ENCODE assay signal across 19 mouse cellular contexts in genomic region chr14:89556245-89556644, GRCm38 (mm10).
A peak's percentile ranks its signal among the peaks of the same experiment; 100 is the strongest.
DNase-seq lines count a peak whose midpoint lies in the region; ATAC-seq lines count a peak whose summit lies in the region.
"Had no signal": no experiment of that assay in that cellular context is flagged by ENCODE, and none has a peak within 500 bp of the region (broad histone marks: within the 10 kb centered on the region; RNA-seq: fewer than 3 reads in every experiment).

No protein-coding gene starts in this region.

- no peaks in the 10 kb centered on the region for H3K4me1 ChIP-seq in forebrain, embryonic 11.5 days (replicated peaks; ENCODE audit: control insufficient read depth, insufficient read depth, low read length)
- peaks cover 16% of the 10 kb centered on the region for H3K4me1 ChIP-seq in forebrain, embryonic 10.5 days
- peaks cover 7% of the 10 kb centered on the region for H3K4me1 ChIP-seq in hindbrain, embryonic 10.5 days (replicated peaks)
- H3K4me1 ChIP-seq in hindbrain, embryonic 16.5 days (ENCODE audit: control insufficient read depth, insufficient read depth, low read depth, low read length): no peaks in the 10 kb centered on the region
- H3K4me1 ChIP-seq: embryonic facial prominence, embryonic 12.5 days; embryonic facial prominence, embryonic 15.5 days; forebrain, embryonic 13.5 days had no signal

- 39% methylated on average over 2 of the region's 2 CpGs for WGBS in forebrain, embryonic 11.5 days
- 48% methylated on average over 2 of the region's 2 CpGs for WGBS in forebrain, embryonic 10.5 days
- WGBS in hindbrain, embryonic 10.5 days: 45% methylated on average over 2 of the region's 2 CpGs
- 46% methylated on average over 2 of the region's 2 CpGs for WGBS in hindbrain, embryonic 16.5 days

- ATAC-seq in forebrain, embryonic 11.5 days (replicated peaks; ENCODE audit: low FRiP score): peak; percentile 63
- no peak for ATAC-seq in hindbrain, embryonic 16.5 days
- ATAC-seq: forebrain, embryonic 13.5 days; forebrain, embryonic 16.5 days had no signal

- no peak overlapping the region for H3K9ac ChIP-seq in forebrain, embryonic 11.5 days (ENCODE audit: low read length)
- no peak overlapping the region for H3K9ac ChIP-seq in hindbrain, embryonic 16.5 days (ENCODE audit: low read depth, low read length)
- H3K9ac ChIP-seq: embryonic facial prominence, embryonic 12.5 days; embryonic facial prominence, embryonic 15.5 days; forebrain, embryonic 13.5 days had no signal

- no peak overlapping the region for H3K27ac ChIP-seq in forebrain, embryonic 11.5 days (ENCODE audit: low read depth, low read length)
- no peak overlapping the region for H3K27ac ChIP-seq in forebrain, embryonic 10.5 days
- H3K27ac ChIP-seq in hindbrain, embryonic 10.5 days: 0 out of 2 replicates have a peak overlapping the region, but pooled peaks have one; percentile 40
- no peak overlapping the region for H3K27ac ChIP-seq in hindbrain, embryonic 16.5 days (ENCODE audit: low read depth, low read length)
- H3K27ac ChIP-seq: embryonic facial prominence, embryonic 12.5 days; embryonic facial prominence, embryonic 15.5 days; forebrain, embryonic 13.5 days had no signal

- H3K27me3 ChIP-seq in forebrain, embryonic 11.5 days (ENCODE audit: control insufficient read depth, insufficient read depth, low read length): no peaks in the 10 kb centered on the region
- H3K27me3 ChIP-seq in forebrain, embryonic 10.5 days (ENCODE audit: poor library complexity, severe bottlenecking): no peaks in the 10 kb centered on the region
- no peaks in the 10 kb centered on the region for H3K27me3 ChIP-seq in hindbrain, embryonic 10.5 days (ENCODE audit: insufficient read depth, poor library complexity, severe bottlenecking)
- H3K27me3 ChIP-seq in hindbrain, embryonic 16.5 days (replicated peaks; ENCODE audit: control insufficient read depth, insufficient read depth, low read length): no peaks in the 10 kb centered on the region
- H3K27me3 ChIP-seq: embryonic facial prominence, embryonic 12.5 days; embryonic facial prominence, embryonic 15.5 days; forebrain, embryonic 13.5 days had no signal

- no peaks in the 10 kb centered on the region for H3K36me3 ChIP-seq in forebrain, embryonic 11.5 days (ENCODE audit: control insufficient read depth, insufficient read depth, low read length)
- H3K36me3 ChIP-seq in forebrain, embryonic 10.5 days (replicated peaks): no peaks in the 10 kb centered on the region
- no peaks in the 10 kb centered on the region for H3K36me3 ChIP-seq in hindbrain, embryonic 10.5 days
- H3K36me3 ChIP-seq in hindbrain, embryonic 16.5 days (ENCODE audit: control insufficient read depth, insufficient read depth, low read length): no peaks in the 10 kb centered on the region
- H3K36me3 ChIP-seq: embryonic facial prominence, embryonic 12.5 days; embryonic facial prominence, embryonic 15.5 days had no signal

- H3K4me2 ChIP-seq in forebrain, embryonic 11.5 days (ENCODE audit: low read depth, low read length, severe bottlenecking): no peak overlapping the region
- H3K4me2 ChIP-seq in hindbrain, embryonic 16.5 days (ENCODE audit: low read length): no peak overlapping the region
- H3K4me2 ChIP-seq: embryonic facial prominence, embryonic 12.5 days; embryonic facial prominence, embryonic 15.5 days; forebrain, embryonic 13.5 days had no signal

- H3K4me3 ChIP-seq in forebrain, embryonic 11.5 days (ENCODE audit: low read depth, low read length): no peak overlapping the region
- H3K4me3 ChIP-seq in forebrain, embryonic 10.5 days: no peak overlapping the region
- H3K4me3 ChIP-seq in hindbrain, embryonic 10.5 days: no peak overlapping the region
- H3K4me3 ChIP-seq in hindbrain, embryonic 16.5 days (ENCODE audit: low read length): no peak overlapping the region
- H3K4me3 ChIP-seq: embryonic facial prominence, embryonic 12.5 days; embryonic facial prominence, embryonic 15.5 days; erythroblast, embryonic 14.5 days; forebrain, embryonic 13.5 days had no signal

- DNase-seq in forebrain, embryonic 11.5 days (ENCODE audit: low spot score): no peak
- no peak for DNase-seq in forebrain, embryonic 10.5 days (ENCODE audit: extremely low spot score, low spot score)
- DNase-seq in hindbrain, embryonic 10.5 days (ENCODE audit: low spot score): no peak
- DNase-seq: adrenal gland, adult 2 months; adrenal gland, postnatal 10 days; adrenal gland, postnatal 25 days; cerebellum, adult 11 months; cerebellum, adult 18-20 months; cerebellum, adult 8-10 months; cerebellum, adult 9-11 months; cerebellum, postnatal 14 days; cerebellum, postnatal 36 days; embryo, embryonic 11 days had no signal

- no peaks in the 10 kb centered on the region for H3K9me3 ChIP-seq in forebrain, embryonic 11.5 days (ENCODE audit: control insufficient read depth, low read length)
- H3K9me3 ChIP-seq in forebrain, embryonic 10.5 days: no peaks in the 10 kb centered on the region
- H3K9me3 ChIP-seq in hindbrain, embryonic 10.5 days: no peaks in the 10 kb centered on the region
- H3K9me3 ChIP-seq in hindbrain, embryonic 16.5 days (ENCODE audit: control insufficient read depth, low read length): no peaks in the 10 kb centered on the region
- H3K9me3 ChIP-seq: embryonic facial prominence, embryonic 12.5 days; embryonic facial prominence, embryonic 15.5 days; forebrain, embryonic 13.5 days had no signal
